Mouse (Mus musculus): Measurements from ENCODE around the gene Numa1. TPM values are rescaled to one million over a fixed set of nuclear protein-coding genes. Genes with fewer than 3 reads are reported as not detected.
"Not testable (repeated sequence)": the region's sequence is repeated elsewhere in the genome, so short reads cannot be mapped to it uniquely, and the experiment has no call there.

Numa1 gene
- polyA plus RNA-seq, 1 experiment from 2014 or later: 89.9 TPM

- not testable (repeated sequence) for H3K9me3 ChIP-seq (ENCODE audit: control insufficient read depth, low read length); H3K4me3 ChIP-seq (ENCODE audit: low read depth, low read length); ATAC-seq (ENCODE audit: insufficient read depth, low FRiP score, low TSS enrichment); H3K4me1 ChIP-seq (ENCODE audit: control insufficient read depth, insufficient read depth, low read length); H3K4me2 ChIP-seq (ENCODE audit: low read depth); H3K27ac ChIP-seq (ENCODE audit: low read depth, low read length); H3K27me3 ChIP-seq (ENCODE audit: control insufficient read depth, insufficient read depth, low read length); DNase-seq (ENCODE audit: low spot score); H3K9ac ChIP-seq (ENCODE audit: low read length)
- WGBS: 100% methylated on average over 2 of the region's 2 CpGs
- peaks cover 20% of the 10 kb centered on the region for H3K36me3 ChIP-seq (ENCODE audit: control insufficient read depth, insufficient read depth, low read length)
Measured at GRCm38 (mm10) chr7:102020934-102021333, 87.0 kb downstream of the Numa1 start.

- Histone ChIP-seq H3K27ac (ENCODE audit: low read depth, low read length) (no peak overlapping the region), H3K9ac (ENCODE audit: low read length) (no peak overlapping the region), H3K4me1 (ENCODE audit: control insufficient read depth, insufficient read depth, low read length) (no peaks in the 10 kb centered on the region), H3K4me2 (ENCODE audit: low read depth) (no peak overlapping the region), H3K9me3 (ENCODE audit: control insufficient read depth, low read length) (no peaks in the 10 kb centered on the region), H3K4me3 (ENCODE audit: low read depth, low read length) (no peak overlapping the region), H3K27me3 (ENCODE audit: control insufficient read depth, insufficient read depth, low read length) (no peaks in the 10 kb centered on the region), H3K36me3 (ENCODE audit: control insufficient read depth, insufficient read depth, low read length) (peaks cover 18% of the 10 kb centered on the region)
- ATAC-seq (ENCODE audit: insufficient read depth, low FRiP score, low TSS enrichment) (no peak), DNase-seq (ENCODE audit: low spot score) (no peak)
- WGBS: 99% methylated on average over 9 of the region's 9 CpGs
Measured at GRCm38 (mm10) chr7:102023821-102024220, 89.9 kb downstream of the Numa1 start.

- Histone ChIP-seq H3K4me3 (ENCODE audit: low read depth, low read length) (no peak overlapping the region), H3K36me3 (ENCODE audit: control insufficient read depth, insufficient read depth, low read length) (peaks cover 15% of the 10 kb centered on the region), H3K27ac (ENCODE audit: low read depth, low read length) (no peak overlapping the region), H3K4me1 (ENCODE audit: control insufficient read depth, insufficient read depth, low read length) (no peaks in the 10 kb centered on the region), H3K27me3 (ENCODE audit: control insufficient read depth, insufficient read depth, low read length) (no peaks in the 10 kb centered on the region), H3K4me2 (ENCODE audit: low read depth) (no peak overlapping the region), H3K9ac (ENCODE audit: low read length) (no peak overlapping the region), H3K9me3 (ENCODE audit: control insufficient read depth, low read length) (no peaks in the 10 kb centered on the region)
- ATAC-seq (ENCODE audit: insufficient read depth, low FRiP score, low TSS enrichment) (no peak), DNase-seq (ENCODE audit: low spot score) (no peak)
- 95% methylated on average over 2 of the region's 2 CpGs for WGBS
Measured at GRCm38 (mm10) chr7:102025187-102026119, 91.5 kb downstream of the Numa1 start.

GRCm38 (mm10) chr7:102034904-102035303, 101.0 kb downstream of the Numa1 start:
- H3K9me3 ChIP-seq (ENCODE audit: control insufficient read depth, low read length): no peaks in the 10 kb centered on the region
- no peaks in the 10 kb centered on the region for H3K4me1 ChIP-seq (ENCODE audit: control insufficient read depth, insufficient read depth, low read length)
- H3K27ac ChIP-seq (ENCODE audit: low read depth, low read length): no peak overlapping the region
- no peak overlapping the region for H3K4me2 ChIP-seq (ENCODE audit: low read depth)
- 95% methylated on average over 1 of the region's 1 CpGs for WGBS
- ATAC-seq (ENCODE audit: insufficient read depth, low FRiP score, low TSS enrichment): no peak
- DNase-seq (ENCODE audit: low spot score): no peak
- peaks cover 25% of the 10 kb centered on the region for H3K36me3 ChIP-seq (ENCODE audit: control insufficient read depth, insufficient read depth, low read length)
- no peak overlapping the region for H3K9ac ChIP-seq (ENCODE audit: low read length)
- H3K27me3 ChIP-seq (ENCODE audit: control insufficient read depth, insufficient read depth, low read length): no peaks in the 10 kb centered on the region
- H3K4me3 ChIP-seq (ENCODE audit: low read depth, low read length): no peak overlapping the region

- no peak overlapping the region for H3K9ac ChIP-seq (ENCODE audit: low read length)
- no peak overlapping the region for H3K4me3 ChIP-seq (ENCODE audit: low read depth, low read length)
- no peak overlapping the region for H3K4me2 ChIP-seq (ENCODE audit: low read depth)
- peaks cover 25% of the 10 kb centered on the region for H3K36me3 ChIP-seq (ENCODE audit: control insufficient read depth, insufficient read depth, low read length)
- WGBS: 99% methylated on average over 2 of the region's 2 CpGs
- no peaks in the 10 kb centered on the region for H3K9me3 ChIP-seq (ENCODE audit: control insufficient read depth, low read length)
- no peaks in the 10 kb centered on the region for H3K27me3 ChIP-seq (ENCODE audit: control insufficient read depth, insufficient read depth, low read length)
- DNase-seq (ENCODE audit: low spot score) (no peak), ATAC-seq (ENCODE audit: insufficient read depth, low FRiP score, low TSS enrichment) (no peak)
- no peaks in the 10 kb centered on the region for H3K4me1 ChIP-seq (ENCODE audit: control insufficient read depth, insufficient read depth, low read length)
- H3K27ac ChIP-seq (ENCODE audit: low read depth, low read length): no peak overlapping the region
Measured at GRCm38 (mm10) chr7:102035534-102035933, 101.6 kb downstream of the Numa1 start.

GRCm38 (mm10) chr7:102037318-102037717, 103.4 kb downstream of the Numa1 start:
- no peak overlapping the region for H3K4me2 ChIP-seq (ENCODE audit: low read depth)
- no peak overlapping the region for H3K9ac ChIP-seq (ENCODE audit: low read length)
- H3K36me3 ChIP-seq (ENCODE audit: control insufficient read depth, insufficient read depth, low read length): peaks cover 25% of the 10 kb centered on the region
- no peak overlapping the region for H3K4me3 ChIP-seq (ENCODE audit: low read depth, low read length)
- DNase-seq (ENCODE audit: low spot score) (no peak), ATAC-seq (ENCODE audit: insufficient read depth, low FRiP score, low TSS enrichment) (no peak)
- H3K9me3 ChIP-seq (ENCODE audit: control insufficient read depth, low read length): no peaks in the 10 kb centered on the region
- no peaks in the 10 kb centered on the region for H3K27me3 ChIP-seq (ENCODE audit: control insufficient read depth, insufficient read depth, low read length)
- H3K4me1 ChIP-seq (ENCODE audit: control insufficient read depth, insufficient read depth, low read length): no peaks in the 10 kb centered on the region
- H3K27ac ChIP-seq (ENCODE audit: low read depth, low read length): no peak overlapping the region
- 90% methylated on average over 3 of the region's 3 CpGs for WGBS

GRCm38 (mm10) chr7:102042314-102042713, 108.4 kb downstream of the Numa1 start:
- Histone ChIP-seq H3K27me3 (ENCODE audit: control insufficient read depth, insufficient read depth, low read length) (no peaks in the 10 kb centered on the region), H3K4me3 (ENCODE audit: low read depth, low read length) (no peak overlapping the region), H3K27ac (ENCODE audit: low read depth, low read length) (no peak overlapping the region), H3K36me3 (ENCODE audit: control insufficient read depth, insufficient read depth, low read length) (peaks cover 13% of the 10 kb centered on the region), H3K9me3 (ENCODE audit: control insufficient read depth, low read length) (no peaks in the 10 kb centered on the region), H3K9ac (ENCODE audit: low read length) (no peak overlapping the region), H3K4me1 (ENCODE audit: control insufficient read depth, insufficient read depth, low read length) (no peaks in the 10 kb centered on the region), H3K4me2 (ENCODE audit: low read depth) (no peak overlapping the region)
- 90% methylated on average over 2 of the region's 2 CpGs for WGBS
- ATAC-seq (ENCODE audit: insufficient read depth, low FRiP score, low TSS enrichment) (no peak), DNase-seq (ENCODE audit: low spot score) (no peak)

GRCm38 (mm10) chr7:102048524-102048923, 114.6 kb downstream of the Numa1 start:
- H3K4me2 ChIP-seq (ENCODE audit: low read depth); DNase-seq (ENCODE audit: low spot score); H3K36me3 ChIP-seq (ENCODE audit: control insufficient read depth, insufficient read depth, low read length); ATAC-seq (ENCODE audit: insufficient read depth, low FRiP score, low TSS enrichment); H3K27me3 ChIP-seq (ENCODE audit: control insufficient read depth, insufficient read depth, low read length); H3K4me3 ChIP-seq (ENCODE audit: low read depth, low read length); H3K9me3 ChIP-seq (ENCODE audit: control insufficient read depth, low read length); H3K9ac ChIP-seq (ENCODE audit: low read length); H3K4me1 ChIP-seq (ENCODE audit: control insufficient read depth, insufficient read depth, low read length); H3K27ac ChIP-seq (ENCODE audit: low read depth, low read length): not testable (repeated sequence)

- no peak overlapping the region for H3K4me3 ChIP-seq (ENCODE audit: low read depth, low read length)
- H3K9ac ChIP-seq (ENCODE audit: low read length): no peak overlapping the region
- H3K27me3 ChIP-seq (ENCODE audit: control insufficient read depth, insufficient read depth, low read length): no peaks in the 10 kb centered on the region
- H3K4me2 ChIP-seq (ENCODE audit: low read depth): no peak overlapping the region
- H3K9me3 ChIP-seq (ENCODE audit: control insufficient read depth, low read length): no peaks in the 10 kb centered on the region
- DNase-seq (ENCODE audit: low spot score): no peak
- WGBS: 92% methylated on average over 3 of the region's 3 CpGs
- peaks cover 6% of the 10 kb centered on the region for H3K4me1 ChIP-seq (ENCODE audit: control insufficient read depth, insufficient read depth, low read length)
- ATAC-seq (ENCODE audit: insufficient read depth, low FRiP score, low TSS enrichment): no peak
- no peak overlapping the region for H3K27ac ChIP-seq (ENCODE audit: low read depth, low read length)
- H3K36me3 ChIP-seq (ENCODE audit: control insufficient read depth, insufficient read depth, low read length): no peaks in the 10 kb centered on the region
Measured at GRCm38 (mm10) chr7:102061353-102061752, 127.4 kb downstream of the Numa1 start.

Data from neural tube, embryonic 11.5 days (tissue).